Mouse (Mus musculus) megakaryocyte, embryonic 14.5 days (primary cell): Measurements from ENCODE around the gene Tmed10.

ENCODE experiments used
- FLI1 ChIP-seq: IDR thresholded peaks from 2 replicates; pipeline ENCODE4 v1.6.1; 2012; ENCODE audit warnings: low read length, inconsistent platforms, mixed read lengths
- GATA1 ChIP-seq: IDR thresholded peaks from 3 replicates; pipeline ENCODE4 v1.6.1; 2012; ENCODE audit warnings: mixed read lengths, low read length, inconsistent platforms, borderline replicate concordance

DNA sequence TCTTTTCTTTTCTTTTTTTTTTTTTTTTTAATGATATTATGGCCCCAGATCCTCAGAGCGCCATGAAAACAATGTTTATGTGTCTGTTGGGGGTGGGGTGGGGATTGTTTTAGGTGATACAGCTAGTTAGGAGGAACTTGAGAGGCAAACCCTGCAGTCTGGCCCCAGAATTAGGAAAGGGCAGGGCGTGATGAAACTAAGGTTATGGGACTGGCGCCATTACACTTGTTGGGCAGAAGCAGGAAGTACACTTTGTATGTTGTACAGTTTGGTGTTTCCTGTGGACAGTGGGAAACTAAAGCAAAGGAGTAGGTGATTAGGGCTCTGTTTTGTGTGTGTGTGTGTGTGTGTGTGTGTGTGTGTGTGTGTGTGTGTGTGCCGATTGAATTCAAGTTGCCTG is 34.7 kb downstream of the Tmed10 start:
- TF ChIP-seq GATA1, result no peak
- no peak for TF ChIP-seq FLI1
